Mouse (Mus musculus) liver, adult 2 months (tissue): ENCODE data around the gene Zfc3h1. TPM values are rescaled to one million over a fixed set of nuclear protein-coding genes. Genes with fewer than 3 reads are reported as not detected.

Experiments used
- DNase-seq: peaks from one replicate; pipeline ENCODE4 v3.0.0-alpha.2; 2011; ENCODE audit warnings: low read depth, low spot score; ENCODE audit errors: extremely low read depth
- H3K27ac ChIP-seq: fragments of 200-500 bp; replicated peaks from 2 replicates; pipeline ENCODE4 v1.5.1; 2012; ENCODE audit warnings: low read depth, mild to moderate bottlenecking, control low read depth, inconsistent platforms, low read length; ENCODE audit not compliant: insufficient read depth
- H3K27me3 ChIP-seq: fragments of 200-500 bp; 2 replicates; pipeline ENCODE4 v1.6.1; 2012; ENCODE audit warnings: mild to moderate bottlenecking, moderate library complexity, low read length, inconsistent platforms; ENCODE audit not compliant: control insufficient read depth, insufficient read depth
- H3K36me3 ChIP-seq: fragments of 200-500 bp; 2 replicates; pipeline ENCODE4 v1.6.1; 2012; ENCODE audit warnings: low read length, inconsistent platforms; ENCODE audit not compliant: control insufficient read depth, insufficient read depth
- H3K4me1 ChIP-seq: fragments of 200-500 bp; 2 replicates; pipeline ENCODE4 v1.6.1; 2011; ENCODE audit warnings: low read length; ENCODE audit not compliant: control insufficient read depth, insufficient read depth
- H3K4me3 ChIP-seq: fragments of 200-500 bp; 2 replicates; pipeline ENCODE4 v1.5.1; 2011; ENCODE audit warnings: low read depth, mild to moderate bottlenecking, control low read depth, low read length, moderate library complexity; ENCODE audit not compliant: insufficient read depth
- H3K79me2 ChIP-seq: fragments of 200-500 bp; 2 replicates; pipeline ENCODE4 v1.6.1; 2012; ENCODE audit warnings: inconsistent platforms, mild to moderate bottlenecking, low read length, moderate library complexity; ENCODE audit not compliant: control insufficient read depth, insufficient read depth
- H3K9ac ChIP-seq: fragments of 200-500 bp; 2 replicates; pipeline ENCODE4 v1.6.1; 2012; ENCODE audit warnings: low read depth, mild to moderate bottlenecking, control low read depth, inconsistent platforms, low read length
- CTCF ChIP-seq: fragments of 200-500 bp; IDR thresholded peaks from 2 replicates; pipeline ENCODE4 v1.5.1; 2011; ENCODE audit warnings: low read depth, low read length, control low read depth
- POLR2A ChIP-seq: fragments of 200-500 bp; IDR thresholded peaks from 2 replicates; pipeline ENCODE4 v1.6.1; 2011; ENCODE audit warnings: low read length, control low read depth; ENCODE audit not compliant: insufficient read depth; ENCODE audit errors: extremely low read depth
- WGBS: fragments of 180-500 bp; shearing (Covaris S2); methylation state at CpG from one replicate; pipeline ENCODE4 v1.1.7; 2018; 5-methylcytosine and 5-hydroxymethylcytosine counted together
- polyA plus RNA-seq: library from polyadenylated mRNA; depleted of rRNA; stranded (reverse); fragments of >200 nt; gene quantifications from 2 replicates; pipeline ENCODE4 v1.2.3, GENCODE M21; 2012
- total RNA-seq: library from RNA; depleted of rRNA; stranded (reverse); fragments of >200 nt; gene quantifications from 2 replicates; pipeline ENCODE4 v1.2.3, GENCODE M21; 2014

Gene Zfc3h1
- total and polyA plus RNA-seq, 2 experiments = 7.9 to 31.6 TPM

DNA sequence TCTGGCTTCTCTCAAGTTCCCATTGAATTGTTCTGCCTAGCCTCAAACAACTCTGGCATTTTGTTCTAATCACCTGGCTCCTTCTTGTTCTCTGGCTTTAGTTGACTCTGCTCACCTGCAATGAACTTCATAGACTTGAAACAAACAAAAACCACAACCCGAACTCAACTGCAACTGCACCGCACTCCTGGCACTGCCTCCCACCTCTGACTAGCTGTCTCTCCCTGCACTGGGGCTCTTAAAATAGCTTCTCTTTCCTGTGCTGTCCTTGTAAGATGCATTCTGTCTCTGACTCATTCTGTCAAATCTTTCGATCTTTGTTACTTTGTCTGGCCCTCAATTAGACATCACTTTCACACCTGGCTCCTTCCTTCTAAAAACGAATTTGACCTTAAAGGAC is 21.6 kb upstream of the Zfc3h1 start:
- H3K79me2 ChIP-seq = peaks cover 6% of the 10 kb centered on the region; the same call in 1 of the 2 replicates
- TF ChIP-seq CTCF = no peak
- TF ChIP-seq POLR2A = no peak
- peak overlapping the region; percentile 36; the same call in 1 of the 2 replicates for H3K27ac ChIP-seq
- no peak overlapping the region for H3K9ac ChIP-seq
- H3K4me1 ChIP-seq = peaks cover 12% of the 10 kb centered on the region; the same call in 1 of the 2 replicates
- 64% methylated on average over 4 of the region's 4 CpGs for WGBS
- no peaks in the 10 kb centered on the region for H3K27me3 ChIP-seq
- no peaks in the 10 kb centered on the region for H3K36me3 ChIP-seq
- no peak for DNase-seq
- no peak overlapping the region for H3K4me3 ChIP-seq

DNA sequence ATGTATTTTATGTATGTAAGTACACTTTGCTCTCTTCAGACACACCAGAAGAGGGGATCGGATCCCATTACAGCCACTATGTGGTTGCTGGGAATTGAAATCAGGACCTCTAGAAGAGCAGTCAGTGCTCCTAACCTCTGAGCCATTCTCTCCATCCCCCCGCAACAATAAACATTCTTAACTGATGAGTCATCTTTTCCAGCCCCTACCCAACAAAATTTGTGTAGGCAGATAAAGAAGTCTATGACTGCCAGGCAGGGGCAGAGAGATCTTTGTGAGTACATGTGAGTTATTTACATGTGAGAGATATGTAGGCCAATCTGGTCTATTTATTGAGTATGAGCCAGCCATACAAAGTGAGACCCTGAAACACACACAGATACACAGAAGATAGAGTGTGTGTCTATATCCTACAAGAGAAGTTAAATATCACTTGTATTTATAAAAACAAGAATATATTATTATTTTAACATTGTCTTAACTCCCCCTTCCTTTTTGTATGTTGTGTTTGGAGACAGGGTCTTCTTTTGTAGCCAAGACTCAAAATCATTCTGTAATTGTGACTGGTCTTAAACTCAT is 3.2 kb upstream of the Zfc3h1 start:
- Histone ChIP-seq H3K36me3 (no peaks in the 10 kb centered on the region), H3K27ac (no peak overlapping the region), H3K9ac (no peak overlapping the region), H3K4me1 (peaks cover 10% of the 10 kb centered on the region), H3K4me3 (no peak overlapping the region), H3K27me3 (no peaks in the 10 kb centered on the region), H3K79me2 (peaks cover 18% of the 10 kb centered on the region; the same call in 1 of the 2 replicates)
- TF ChIP-seq POLR2A = no peak
- TF ChIP-seq CTCF = no peak
- DNase-seq = no peak
- WGBS = 95% methylated on average over 2 of the region's 2 CpGs

DNA sequence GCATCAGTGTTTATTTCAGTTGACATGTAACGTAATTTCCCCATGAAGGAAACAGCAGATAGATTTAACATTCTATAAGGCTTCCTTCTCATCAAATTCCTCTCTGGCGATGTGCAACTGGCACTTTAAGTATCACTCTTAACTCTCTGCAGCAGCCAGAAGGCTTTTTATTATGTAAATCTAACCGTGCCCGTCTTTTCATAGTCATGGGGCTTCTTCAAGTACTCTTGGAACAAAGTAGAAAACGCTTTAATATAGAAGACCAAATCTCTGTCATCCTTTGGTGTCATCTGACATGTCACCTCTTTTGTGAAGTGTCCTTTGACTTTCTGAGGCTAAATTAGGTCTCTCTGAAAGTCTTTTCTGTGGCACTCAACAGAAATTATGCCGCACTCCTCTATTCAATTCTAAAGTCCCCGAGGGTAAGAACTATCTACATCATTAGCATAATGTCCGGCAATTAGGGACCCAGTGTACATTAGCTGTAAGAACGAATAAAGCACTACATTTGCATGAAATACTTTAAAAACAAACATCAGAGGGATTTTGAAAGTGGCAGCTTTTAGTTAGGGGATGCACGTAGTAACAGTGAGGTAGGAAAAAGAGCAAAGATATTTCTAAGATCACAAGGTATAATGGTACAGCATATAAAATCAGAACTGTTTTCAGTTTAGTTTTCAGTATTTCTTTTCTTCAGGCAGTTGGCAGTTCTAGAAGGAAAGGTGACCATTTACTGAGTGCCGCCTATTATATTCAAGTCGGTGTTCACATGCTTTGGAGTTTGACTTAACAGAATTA is 1.7 kb upstream of the Zfc3h1 start:
- Histone ChIP-seq H3K4me1 (peaks cover 11% of the 10 kb centered on the region), H3K36me3 (no peaks in the 10 kb centered on the region), H3K4me3 (peak overlapping the region; percentile 40; the same call in 1 of the 2 replicates), H3K79me2 (peaks cover 18% of the 10 kb centered on the region; the same call in 1 of the 2 replicates), H3K27me3 (no peaks in the 10 kb centered on the region), H3K9ac (no peak overlapping the region), H3K27ac (no peak overlapping the region; the same call in 1 of the 2 replicates)
- 44% methylated on average over 12 of the region's 12 CpGs for whole genome bisulfite sequencing
- DNase-seq = no peak
- no peak for TF ChIP-seq POLR2A
- no peak for TF ChIP-seq CTCF

DNA sequence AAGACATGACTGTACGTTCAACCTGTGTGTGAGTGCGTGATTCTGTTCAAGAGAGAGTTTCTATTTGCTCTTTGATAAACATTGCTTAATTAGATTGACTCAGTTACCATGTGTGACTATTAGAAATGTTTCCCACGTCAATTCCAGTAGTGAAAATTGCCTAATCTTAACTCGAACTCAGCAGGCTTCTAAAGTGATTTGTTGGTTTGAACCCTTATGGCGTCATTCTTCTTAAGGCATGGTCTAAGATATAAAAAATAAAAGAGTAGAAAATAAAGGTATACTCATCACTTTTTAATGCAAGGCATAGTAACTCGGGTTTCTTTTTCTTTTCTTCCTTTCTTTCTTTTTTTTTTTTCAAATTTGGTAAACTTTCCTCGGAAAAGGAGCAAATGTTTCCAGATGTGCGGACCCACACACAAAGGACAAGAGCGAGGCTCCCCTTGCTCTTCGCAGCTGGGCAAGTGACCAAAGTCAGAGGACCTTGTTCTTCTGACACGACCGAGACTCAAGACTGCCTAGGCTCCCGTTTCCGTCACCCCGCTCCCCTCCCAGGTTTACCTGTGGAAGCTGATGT is 1.0 kb upstream of the Zfc3h1 start:
- peak overlapping the region; percentile 87 for H3K4me3 ChIP-seq
- 2% methylated on average over 15 of the region's 15 CpGs for WGBS
- peak; percentile 89 for DNase-seq
- H3K36me3 ChIP-seq = no peaks in the 10 kb centered on the region
- H3K79me2 ChIP-seq = peaks cover 21% of the 10 kb centered on the region; the same call in 1 of the 2 replicates
- H3K9ac ChIP-seq = peak overlapping the region; percentile 93
- no peak for TF ChIP-seq CTCF
- TF ChIP-seq POLR2A = no peak
- no peaks in the 10 kb centered on the region for H3K27me3 ChIP-seq
- H3K27ac ChIP-seq = peak overlapping the region; percentile 83
- H3K4me1 ChIP-seq = peaks cover 14% of the 10 kb centered on the region

DNA sequence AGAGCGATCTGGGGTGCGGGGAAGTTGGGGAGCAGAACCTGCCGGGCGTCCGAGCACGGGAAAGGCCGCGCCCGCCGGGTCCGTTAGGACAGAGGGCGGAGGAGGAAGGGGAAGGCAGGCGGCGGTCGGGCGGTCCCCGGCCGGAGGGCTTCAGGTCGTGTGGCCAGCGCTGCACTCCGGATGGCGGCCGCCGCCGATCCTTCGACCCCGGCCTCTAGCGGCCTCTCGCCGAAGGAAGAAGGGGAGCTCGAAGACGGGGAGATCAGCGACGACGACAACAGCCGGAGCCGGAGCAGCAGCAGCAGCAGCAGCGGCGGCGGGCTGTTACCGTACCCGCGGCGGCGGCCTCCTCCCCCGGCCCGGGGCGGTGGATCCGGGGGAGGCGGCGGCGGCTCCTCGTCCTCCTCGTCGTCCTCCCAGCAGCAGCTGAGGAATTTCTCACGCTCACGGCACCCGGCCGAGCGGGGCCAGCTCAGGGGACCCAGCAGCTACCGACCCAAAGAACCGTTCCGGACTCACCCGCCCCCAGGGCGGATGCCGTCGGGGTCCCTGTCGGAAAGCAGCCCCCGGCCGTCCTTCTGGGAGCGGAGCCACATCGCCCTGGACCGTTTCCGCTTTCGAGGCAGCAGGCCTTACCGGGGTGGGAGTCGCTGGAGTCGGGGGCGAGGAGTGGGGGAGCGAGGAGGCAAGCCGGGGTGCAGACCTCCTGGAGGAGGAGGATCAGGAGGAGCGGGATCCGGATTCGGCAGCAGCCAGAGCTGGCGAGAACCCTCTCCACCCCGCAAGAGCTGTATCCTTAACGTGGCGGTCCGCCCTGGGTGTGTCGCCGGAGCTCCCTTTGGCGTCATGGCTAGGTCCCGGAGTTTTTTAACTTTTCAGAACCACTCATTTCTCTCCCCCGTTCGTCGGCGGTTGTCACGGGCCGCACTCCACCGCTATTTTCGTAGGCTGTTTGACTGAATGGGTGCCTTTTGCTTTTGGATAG is 551 bp downstream of the Zfc3h1 start:
- peaks cover 21% of the 10 kb centered on the region; the same call in 1 of the 2 replicates for H3K79me2 ChIP-seq
- WGBS = 1% methylated on average over 98 of the region's 101 CpGs
- peaks cover 9% of the 10 kb centered on the region for H3K36me3 ChIP-seq
- peak overlapping the region; percentile 87 for H3K4me3 ChIP-seq
- H3K27ac ChIP-seq = peak overlapping the region; percentile 78
- H3K27me3 ChIP-seq = no peaks in the 10 kb centered on the region
- TF ChIP-seq POLR2A (no peak), CTCF (no peak)
- DNase-seq = peak; percentile 43
- H3K4me1 ChIP-seq = peaks cover 14% of the 10 kb centered on the region
- peak overlapping the region; percentile 92 for H3K9ac ChIP-seq
